Mouse (Mus musculus) testis, adult 2 months (tissue): Measurements from ENCODE around the gene Ptprb.

ENCODE experiments used
- CTCF ChIP-seq: fragments of 200-500 bp; IDR thresholded peaks from 2 replicates; pipeline ENCODE4 v1.5.1; 2012; ENCODE audit warnings: low read depth, mild to moderate bottlenecking, inconsistent platforms, low read length, moderate library complexity; ENCODE audit not compliant: control insufficient read depth, insufficient read depth, insufficient replicate concordance
- POLR2A ChIP-seq: fragments of 200-500 bp; IDR thresholded peaks from 2 replicates; pipeline ENCODE4 v1.6.1; 2012; ENCODE audit warnings: low read depth, mild to moderate bottlenecking, inconsistent platforms, low read length, moderate library complexity; ENCODE audit not compliant: control insufficient read depth

GRCm38 (mm10) chr10:116407684-116408359, 132.5 kb downstream of the Ptprb start:
- TF ChIP-seq CTCF (no peak), POLR2A (no peak)
